Mouse (Mus musculus) testis, postnatal 14 days (tissue): ENCODE results near the gene Npc1l1.
"Not testable (repeated sequence)": the region's sequence is repeated elsewhere in the genome, so short reads cannot be mapped to it uniquely, and the experiment has no call there.

ENCODE experiments used
- DNase-seq: peaks from one replicate; pipeline ENCODE4 v3.0.0; 2021; ENCODE audit warnings: low spot score

The Npc1l1 gene

GRCm38 (mm10) chr11:6230012-6230411 lies at the start of gene Npc1l1:
TSS of gene Npc1l1 (minus strand) at chr11:6230143.
- no peak for DNase-seq

- DNase-seq, result no peak
These were observed 46.5 kb upstream of the Npc1l1 start for GRCm38 (mm10) chr11:6276466-6276865.

GRCm38 (mm10) chr11:6275094-6275484 lies 45.1 kb upstream of the Npc1l1 start:
- DNase-seq, result no peak

- DNase-seq, result peak; percentile 95
These were observed 44.6 kb upstream of the Npc1l1 start, which contains the start of gene Tmed4 for GRCm38 (mm10) chr11:6274387-6275093. TSS of gene Tmed4 (minus strand) at chr11:6274870.

- no peak for DNase-seq
These were observed 43.7 kb upstream of the Npc1l1 start for GRCm38 (mm10) chr11:6273607-6274006.

GRCm38 (mm10) chr11:6267320-6268254 lies 37.6 kb upstream of the Npc1l1 start, which contains the start of gene Ddx56:
TSS of gene Ddx56 (minus strand) at chr11:6267772.
- peak; percentile 93 for DNase-seq

- no peak for DNase-seq
These were observed 36.7 kb upstream of the Npc1l1 start for GRCm38 (mm10) chr11:6266621-6267020.

- no peak for DNase-seq
These were observed 31.6 kb upstream of the Npc1l1 start for GRCm38 (mm10) chr11:6261434-6262082.

GRCm38 (mm10) chr11:6259413-6259812 lies 29.5 kb upstream of the Npc1l1 start:
- no peak for DNase-seq

GRCm38 (mm10) chr11:6256490-6257072 lies 26.6 kb upstream of the Npc1l1 start:
- no peak for DNase-seq

GRCm38 (mm10) chr11:6254602-6255001 lies 24.7 kb upstream of the Npc1l1 start:
- not testable (repeated sequence) for DNase-seq

GRCm38 (mm10) chr11:6252824-6253223 lies 22.9 kb upstream of the Npc1l1 start:
- no peak for DNase-seq

GRCm38 (mm10) chr11:6252248-6252647 lies 22.3 kb upstream of the Npc1l1 start:
- DNase-seq, result no peak

- DNase-seq, result no peak
These were observed 14.8 kb upstream of the Npc1l1 start for GRCm38 (mm10) chr11:6244707-6245106.

GRCm38 (mm10) chr11:6233025-6233424 lies 3.1 kb upstream of the Npc1l1 start:
- DNase-seq, result no peak

GRCm38 (mm10) chr11:6224541-6225229 lies 5.3 kb downstream of the Npc1l1 start:
- DNase-seq, result no peak

- no peak for DNase-seq
These were observed 7.8 kb downstream of the Npc1l1 start for GRCm38 (mm10) chr11:6222187-6222586.

GRCm38 (mm10) chr11:6219967-6220366 lies 10.0 kb downstream of the Npc1l1 start:
- DNase-seq, result no peak

GRCm38 (mm10) chr11:6218189-6218896 lies 11.6 kb downstream of the Npc1l1 start:
- DNase-seq, result no peak

- no peak for DNase-seq
These were observed 13.1 kb downstream of the Npc1l1 start for GRCm38 (mm10) chr11:6216834-6217233.

- no peak for DNase-seq
These were observed 21.8 kb downstream of the Npc1l1 start for GRCm38 (mm10) chr11:6208158-6208557.
